Mouse (Mus musculus): ENCODE data around the gene Adh1.

DNA sequence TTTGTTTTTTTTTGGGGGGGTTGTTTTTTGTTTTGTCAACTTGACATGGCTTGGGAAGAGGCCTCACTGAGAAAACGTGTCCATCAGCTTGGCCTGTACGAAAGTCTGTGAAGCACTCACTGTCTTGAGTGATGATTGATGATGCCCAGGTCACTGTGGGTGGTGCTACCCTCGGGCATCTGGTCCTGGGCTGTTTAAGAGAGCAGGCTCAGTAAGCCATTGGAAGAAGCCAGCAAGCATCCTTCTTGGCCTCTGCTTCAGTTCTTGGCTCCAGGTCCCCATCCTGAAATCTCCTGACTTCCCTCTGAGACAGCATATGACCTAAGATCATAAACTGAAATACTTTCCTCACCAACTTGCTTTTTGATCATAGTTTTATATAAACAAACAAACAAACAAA, 5.4 kb upstream of the Adh1 start:
- no peak for TF ChIP-seq TAL1 (IDR thresholded peaks at IDR 0.05; ENCODE audit: low read length)
- TF ChIP-seq GATA1 (IDR thresholded peaks at IDR 0.05; ENCODE audit: low read length): no peak
